Comparison of ENCODE assay signal across 18 mouse cellular contexts in the genomic region with DNA sequence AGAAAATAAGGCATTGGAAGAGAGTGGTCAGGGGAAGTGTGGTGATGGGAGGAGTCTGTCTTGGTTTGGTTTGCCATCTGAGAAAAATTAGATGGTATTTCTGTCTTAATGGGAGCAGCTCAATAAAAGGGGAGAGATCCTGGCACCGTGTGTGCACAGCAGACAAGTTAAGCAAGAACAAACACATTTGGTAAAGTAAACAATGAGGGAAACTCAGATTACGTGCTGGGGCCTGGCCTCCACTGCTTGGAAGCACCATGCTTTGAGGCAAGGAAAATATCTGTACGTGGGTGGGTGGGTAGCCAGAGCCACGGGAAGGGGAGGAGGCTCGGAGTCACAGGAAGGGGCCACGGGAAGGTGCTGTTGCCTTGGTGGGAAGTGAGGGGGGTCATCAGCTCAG.
DNase-seq lines count a peak whose midpoint lies in the region; ATAC-seq and TF ChIP-seq lines count a peak whose summit lies in the region.
"Had no signal": no experiment of that assay in that cellular context is flagged by ENCODE, and none has a peak within 500 bp of the region (broad histone marks: within the 10 kb centered on the region; RNA-seq: fewer than 3 reads in every experiment).

No protein-coding gene starts in this region.

- H3K4me1 ChIP-seq in liver, embryonic 11.5 days (replicated peaks; ENCODE audit: control insufficient read depth, insufficient read depth, low read length) = peaks cover 5% of the 10 kb centered on the region; the same call in 1 of the 2 replicates
- peaks cover 6% of the 10 kb centered on the region for H3K4me1 ChIP-seq in lung, embryonic 16.5 days (replicated peaks; ENCODE audit: control insufficient read depth, insufficient read depth, low read length)
- H3K4me1 ChIP-seq in stomach, postnatal 0 days (replicated peaks; ENCODE audit: control insufficient read depth, insufficient read depth) = peaks cover 4% of the 10 kb centered on the region; the same call in 1 of the 2 replicates

- no peak for DNase-seq in liver, embryonic 11.5 days (ENCODE audit: low spot score)
- no peak for DNase-seq in liver
- peak; percentile 37 for DNase-seq in urinary bladder, postnatal 14 days (ENCODE audit: low spot score)
- DNase-seq in urinary bladder, adult 2 months (ENCODE audit: low spot score) = no peak
- DNase-seq in stomach, postnatal 0 days (ENCODE audit: low spot score) = peak; percentile 54
- DNase-seq in spleen, adult 18-20 months = no peak
- no peak for DNase-seq in thymus, postnatal 25 days
- DNase-seq: adrenal gland, postnatal 10 days; cerebellum, adult 11 months; gastrocnemius, postnatal 25 days; layer of hippocampus, postnatal 36 days; midbrain, embryonic 14.5 days; right cerebral cortex, adult 18-20 months; thymus, postnatal 14 days had no signal

- H3K27ac ChIP-seq in liver, embryonic 11.5 days (ENCODE audit: low read depth, low read length) = no peak overlapping the region
- H3K27ac ChIP-seq in lung, embryonic 16.5 days (ENCODE audit: low read length) = no peak overlapping the region
- peak overlapping the region; percentile 58; the same call in 1 of the 2 replicates for H3K27ac ChIP-seq in stomach, postnatal 0 days (replicated peaks)
- H3K27ac ChIP-seq: forebrain, embryonic 12.5 days; kidney, embryonic 15.5 days; liver, embryonic 15.5 days had no signal

- peak overlapping the region; percentile 12; the same call in 1 of the 2 replicates for H3K4me2 ChIP-seq in liver, embryonic 11.5 days
- no peak overlapping the region for H3K4me2 ChIP-seq in lung, embryonic 16.5 days (ENCODE audit: low read depth, low read length)
- H3K4me2 ChIP-seq in stomach, postnatal 0 days (replicated peaks; ENCODE audit: low read depth) = no peak overlapping the region
- H3K4me2 ChIP-seq: forebrain, embryonic 12.5 days; kidney, embryonic 15.5 days; liver, embryonic 15.5 days had no signal

- no peak overlapping the region for H3K4me3 ChIP-seq in liver, embryonic 11.5 days (ENCODE audit: low read depth, low read length)
- H3K4me3 ChIP-seq in lung, embryonic 16.5 days (ENCODE audit: low read length) = no peak overlapping the region
- no peak overlapping the region for H3K4me3 ChIP-seq in stomach, postnatal 0 days (ENCODE audit: low read depth, low read length)
- H3K4me3 ChIP-seq: forebrain, embryonic 12.5 days; kidney, embryonic 15.5 days; liver, embryonic 15.5 days had no signal

- no peaks in the 10 kb centered on the region for H3K27me3 ChIP-seq in liver, embryonic 11.5 days (replicated peaks; ENCODE audit: control insufficient read depth, insufficient read depth, low read length)
- H3K27me3 ChIP-seq in lung, embryonic 16.5 days (ENCODE audit: control insufficient read depth, insufficient read depth, low read depth, low read length) = no peaks in the 10 kb centered on the region
- no peaks in the 10 kb centered on the region for H3K27me3 ChIP-seq in stomach, postnatal 0 days (ENCODE audit: control insufficient read depth, insufficient read depth, low read length)
- H3K27me3 ChIP-seq: forebrain, embryonic 12.5 days; kidney, embryonic 15.5 days; liver, embryonic 15.5 days had no signal

- no peak overlapping the region for H3K9ac ChIP-seq in liver, embryonic 11.5 days (ENCODE audit: low read depth, low read length)
- H3K9ac ChIP-seq in lung, embryonic 16.5 days (ENCODE audit: low read length) = no peak overlapping the region
- no peak overlapping the region for H3K9ac ChIP-seq in stomach, postnatal 0 days (ENCODE audit: low read length)
- H3K9ac ChIP-seq: forebrain, embryonic 12.5 days; kidney, embryonic 15.5 days; liver, embryonic 15.5 days had no signal

- WGBS in liver, embryonic 11.5 days = 23% methylated on average over 6 of the region's 6 CpGs
- 10% methylated on average over 6 of the region's 6 CpGs for WGBS in lung, embryonic 16.5 days
- 7% methylated on average over 6 of the region's 6 CpGs for WGBS in stomach, postnatal 0 days

- TF ChIP-seq EP300 in stomach, postnatal 0 days (optimal IDR thresholded peaks at IDR 0.05) = no peak

- TF ChIP-seq CTCF in stomach, postnatal 0 days (IDR thresholded peaks at IDR 0.05; ENCODE audit: low read depth) = no peak

- H3K36me3 ChIP-seq in liver, embryonic 11.5 days (ENCODE audit: control insufficient read depth, insufficient read depth, low read length) = no peaks in the 10 kb centered on the region
- H3K36me3 ChIP-seq in lung, embryonic 16.5 days (ENCODE audit: control insufficient read depth, insufficient read depth, low read length) = peaks cover 6% of the 10 kb centered on the region
- H3K36me3 ChIP-seq in stomach, postnatal 0 days (ENCODE audit: control insufficient read depth, insufficient read depth, low read length) = no peaks in the 10 kb centered on the region
- H3K36me3 ChIP-seq: liver, embryonic 15.5 days had no signal

- no peak for ATAC-seq in liver, embryonic 11.5 days (replicated peaks; ENCODE audit: low FRiP score)
- ATAC-seq in lung, embryonic 16.5 days (ENCODE audit: low read depth) = peak; percentile 67
- peak; percentile 80 for ATAC-seq in stomach, postnatal 0 days (ENCODE audit: low FRiP score, low TSS enrichment)

- H3K9me3 ChIP-seq in liver, embryonic 11.5 days (ENCODE audit: control insufficient read depth, low read length) = no peaks in the 10 kb centered on the region
- H3K9me3 ChIP-seq in lung, embryonic 16.5 days (ENCODE audit: control insufficient read depth, low read length) = no peaks in the 10 kb centered on the region
- H3K9me3 ChIP-seq in stomach, postnatal 0 days (ENCODE audit: control insufficient read depth, low read length) = no peaks in the 10 kb centered on the region
- H3K9me3 ChIP-seq: forebrain, embryonic 12.5 days; kidney, embryonic 15.5 days; liver, embryonic 15.5 days had no signal

Comparison
In these comparisons a context has a peak if more than half of its experiments do, and no peak if none do; other contexts are left out.
1. DNase-seq: peak in urinary bladder, postnatal 14 days (single experiment) and stomach, postnatal 0 days (single experiment); none in liver, embryonic 11.5 days (single experiment), liver (single experiment), urinary bladder, adult 2 months (single experiment), spleen, adult 18-20 months (0 of 2) and thymus, postnatal 25 days (single experiment).